Mouse (Mus musculus) C2C12 (cell line): ENCODE results near the gene Zfp292.
"Not testable (repeated sequence)": the region's sequence is repeated elsewhere in the genome, so short reads cannot be mapped to it uniquely, and the experiment has no call there.

Source experiments
- CEBPB ChIP-seq: IDR thresholded peaks from one replicate; pipeline ENCODE4 v1.6.1; 2011; ENCODE audit warnings: low read depth, mild to moderate bottlenecking, control low read depth, moderate library complexity
- CTCF ChIP-seq: IDR thresholded peaks from one replicate; pipeline ENCODE4 v1.5.1; 2011; ENCODE audit not compliant: control insufficient read depth, insufficient read depth, insufficient read length
- FOSL1 ChIP-seq: IDR thresholded peaks from one replicate; pipeline ENCODE4 v1.8.0; 2011; ENCODE audit warnings: mild to moderate bottlenecking, low read length; ENCODE audit not compliant: poor library complexity, insufficient read depth, severe bottlenecking
- MAX ChIP-seq: IDR thresholded peaks from one replicate; pipeline ENCODE4 v1.6.1; 2011; ENCODE audit warnings: mild to moderate bottlenecking, control low read depth
- MYOD1 ChIP-seq: IDR thresholded peaks from one replicate; pipeline ENCODE4 v1.6.1; 2011; ENCODE audit warnings: low read depth; ENCODE audit not compliant: control insufficient read depth, insufficient read length
- MYOG ChIP-seq: IDR thresholded peaks from one replicate; pipeline ENCODE4 v1.6.1; 2011; ENCODE audit not compliant: control insufficient read depth, insufficient read length; ENCODE audit errors: extremely low read depth
- USF1 ChIP-seq: IDR thresholded peaks from one replicate; pipeline ENCODE4 v1.6.1; 2011; ENCODE audit warnings: low read depth, mild to moderate bottlenecking, control low read depth, moderate library complexity

DNA sequence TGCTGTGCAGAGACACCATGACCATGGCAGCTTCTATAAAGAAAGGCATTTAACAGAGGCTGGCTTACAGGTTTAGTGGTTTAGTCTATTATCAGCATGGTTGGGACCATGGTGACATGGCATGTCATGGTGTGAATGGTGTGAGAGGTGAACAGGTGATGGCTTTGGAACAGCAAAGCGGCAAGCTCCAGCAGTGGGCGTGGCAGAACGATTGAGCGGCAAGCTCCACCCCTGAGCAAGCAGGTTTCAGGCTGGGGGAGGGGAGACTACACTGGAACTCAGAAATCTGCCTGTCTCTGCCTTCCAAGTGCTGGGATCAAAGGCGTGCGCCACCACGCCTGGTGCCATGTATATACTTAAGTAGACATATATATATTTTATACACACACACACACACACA, 45.6 kb upstream of the Zfp292 start:
- not testable (repeated sequence) for TF ChIP-seq CTCF, MAX, MYOG, MYOD1, USF1, CEBPB, FOSL1
